Mouse (Mus musculus): Measurements from ENCODE around the gene Pde4d.
A peak's percentile ranks its signal among the peaks of the same experiment; 100 is the strongest.

Pde4d gene

DNA sequence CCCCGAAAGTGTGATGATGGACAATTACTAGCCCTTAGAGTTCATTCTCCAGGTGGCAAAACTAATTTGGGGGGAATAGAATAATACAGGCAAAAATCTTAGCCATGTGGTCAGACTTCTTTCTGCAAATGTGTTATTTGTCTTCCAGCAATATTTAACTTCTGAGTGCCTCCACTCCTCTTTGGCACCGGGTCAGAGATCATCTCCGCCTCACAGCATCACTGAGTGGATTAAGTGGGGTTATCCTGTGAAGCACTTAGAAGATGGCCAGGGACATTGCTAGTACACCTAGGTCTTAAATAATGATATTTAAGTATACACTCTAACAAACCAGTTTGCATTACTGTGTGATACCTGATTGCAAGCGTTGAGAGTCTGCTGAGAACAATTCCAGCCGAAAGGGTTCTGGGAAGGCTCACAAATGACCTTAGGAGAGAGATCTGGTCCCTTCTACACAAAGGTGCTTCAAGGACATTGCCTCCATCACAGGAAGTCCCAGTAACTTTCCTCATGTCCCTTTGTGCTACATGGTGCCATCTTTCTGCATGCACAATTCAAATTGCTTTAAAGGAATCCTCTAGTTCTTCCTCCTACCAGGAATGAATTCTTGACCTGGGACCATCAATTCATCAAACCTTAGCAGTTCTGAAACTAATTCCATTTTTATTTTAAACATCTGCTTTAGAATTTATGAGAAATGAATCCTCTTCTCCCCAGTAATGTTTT is 989.9 kb downstream of the Pde4d start:
- DNase-seq: no peak

DNA sequence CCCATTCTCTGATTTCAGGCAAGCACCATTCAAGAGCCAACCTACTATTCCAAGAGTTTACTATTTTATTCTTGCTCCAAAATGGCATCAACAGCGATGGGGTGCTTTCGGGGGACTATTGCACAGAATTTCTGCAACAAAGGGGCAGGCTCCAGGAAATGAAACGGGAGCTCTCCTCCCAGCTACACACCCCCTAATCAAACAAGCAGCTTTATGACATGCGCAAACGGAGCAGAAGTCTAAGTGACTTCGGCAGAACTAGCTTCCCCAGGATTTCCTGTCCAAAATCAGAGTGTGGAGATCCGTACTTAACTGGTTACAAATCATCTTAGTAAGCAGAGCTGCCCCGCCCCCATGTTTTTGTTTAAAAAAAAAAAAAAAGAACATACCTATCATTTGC is 990.6 kb downstream of the Pde4d start:
- DNase-seq: peak; percentile 43

DNA sequence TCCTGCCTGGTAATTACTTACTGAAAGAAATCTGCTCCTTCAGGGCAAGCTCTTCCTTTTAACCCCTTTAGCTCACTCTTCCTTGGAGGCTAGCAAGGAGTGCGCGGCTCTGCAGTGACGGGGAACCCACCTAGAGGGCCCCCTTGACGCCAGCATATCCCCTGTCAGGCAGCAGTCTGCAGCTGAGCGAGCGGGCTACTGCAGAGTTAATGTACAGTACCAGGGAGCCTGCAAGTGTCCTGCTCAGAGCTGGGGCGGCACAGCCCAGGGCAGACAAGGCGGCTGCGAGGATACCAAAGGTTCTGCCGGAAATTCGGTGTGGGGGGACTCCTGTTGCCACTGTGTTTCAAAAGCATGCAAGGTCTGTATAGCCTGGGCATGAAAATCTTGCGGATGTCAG is 991.1 kb downstream of the Pde4d start:
- DNase-seq: peak; percentile 82

DNA sequence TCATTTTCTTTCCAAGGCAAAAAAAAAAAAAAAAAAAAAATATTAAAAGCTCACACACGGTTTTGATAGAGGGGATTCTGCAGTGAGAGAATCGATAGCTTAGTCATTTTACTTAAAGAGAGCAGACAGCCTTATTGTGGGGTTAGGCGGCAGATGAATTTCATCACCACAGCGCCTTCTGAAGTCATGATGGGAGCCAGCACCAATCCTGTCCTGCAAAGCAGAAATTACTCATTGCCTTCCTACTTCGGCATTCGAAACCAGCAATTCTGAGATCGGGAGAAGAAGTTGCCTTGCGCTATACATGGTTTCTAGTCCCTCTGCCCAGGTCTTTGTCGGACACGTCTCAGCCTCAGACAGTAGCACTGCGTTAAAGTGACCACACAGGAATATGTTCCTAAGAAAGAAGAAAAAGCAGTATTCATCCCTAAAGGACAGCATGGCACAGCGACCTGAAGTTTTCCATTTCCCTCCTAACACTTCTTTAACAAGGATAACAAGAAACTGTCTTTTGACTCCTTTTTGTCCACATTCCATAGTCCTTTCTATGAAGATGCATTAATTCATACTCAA is 991.7 kb downstream of the Pde4d start:
- DNase-seq: no peak

DNA sequence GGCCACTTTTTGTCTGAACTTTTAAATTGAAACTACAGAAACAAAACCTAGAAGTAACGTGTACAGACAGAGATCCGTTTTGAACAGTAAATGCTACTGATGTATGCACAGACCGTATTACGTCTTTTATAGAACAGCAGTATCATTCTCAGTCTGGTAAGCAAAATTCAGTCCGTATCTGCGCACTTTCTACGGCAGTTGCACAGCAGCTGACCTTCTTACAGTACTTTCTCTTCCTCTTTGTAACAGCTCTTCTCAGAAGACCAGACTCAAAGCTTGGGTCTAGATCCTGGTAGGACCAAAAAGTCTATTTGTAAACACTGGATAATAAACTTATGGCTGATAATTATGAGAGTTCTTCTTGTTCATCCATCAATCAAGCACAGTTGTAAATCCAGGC is 996.4 kb downstream of the Pde4d start:
- DNase-seq: no peak

DNA sequence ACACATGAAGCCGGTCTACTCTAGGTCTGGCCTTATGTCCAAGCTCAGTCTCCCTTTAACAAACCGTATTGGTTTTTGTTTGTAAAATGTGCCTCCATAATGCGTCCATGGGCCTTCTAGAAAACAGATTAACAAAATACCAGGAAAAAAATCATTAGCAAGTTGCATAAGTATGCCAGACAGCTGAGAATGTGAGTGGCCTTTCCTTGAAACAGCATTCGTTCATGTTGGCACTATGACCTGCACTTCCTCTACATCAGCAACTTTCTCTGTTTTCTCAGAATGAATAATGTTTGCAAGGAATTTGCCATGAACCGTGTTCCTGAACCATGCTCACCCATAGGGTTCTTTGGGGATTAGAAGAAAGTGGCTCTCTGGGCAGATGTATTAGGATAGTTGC is 998.4 kb downstream of the Pde4d start:
- DNase-seq: no peak

DNA sequence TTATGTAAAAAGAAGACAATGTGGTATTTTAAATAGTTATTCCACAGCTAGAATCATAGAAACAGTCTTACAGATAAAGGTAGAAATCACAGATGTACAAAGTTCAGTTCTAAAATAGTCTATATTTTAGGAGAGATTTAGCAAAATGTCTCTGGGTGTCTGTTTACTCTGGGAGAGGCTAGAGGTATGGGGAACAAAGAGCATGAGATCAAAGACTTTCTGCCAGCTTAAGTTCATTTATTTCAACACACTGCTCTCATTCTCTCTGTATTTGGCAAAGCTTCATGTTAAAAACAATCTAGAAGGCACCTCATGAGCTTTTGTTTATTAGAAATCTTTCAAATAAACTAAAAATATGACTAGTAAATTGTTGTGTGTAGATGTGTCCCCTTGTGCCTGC is 1024.6 kb downstream of the Pde4d start:
- DNase-seq: no peak

DNA sequence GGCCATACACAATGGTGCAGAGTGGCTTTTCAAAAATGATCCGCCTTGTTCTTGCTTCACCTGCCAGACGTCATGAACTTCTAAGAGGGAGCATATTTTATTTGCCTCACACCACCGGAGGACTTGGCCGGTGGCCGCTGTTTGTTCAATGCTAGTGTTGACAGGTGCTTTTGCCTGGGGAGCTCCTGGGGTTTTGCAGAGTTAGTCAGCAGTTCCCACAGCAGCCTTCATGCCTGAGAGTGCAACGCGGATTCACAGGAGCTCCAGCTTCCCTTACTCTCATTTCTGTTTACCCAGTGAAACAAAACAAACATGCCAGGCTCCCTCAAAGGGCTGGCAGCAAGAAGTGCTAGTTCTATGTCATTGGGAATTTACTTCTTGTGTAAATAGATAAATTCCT is 1031.7 kb downstream of the Pde4d start:
- DNase-seq: no peak

DNA sequence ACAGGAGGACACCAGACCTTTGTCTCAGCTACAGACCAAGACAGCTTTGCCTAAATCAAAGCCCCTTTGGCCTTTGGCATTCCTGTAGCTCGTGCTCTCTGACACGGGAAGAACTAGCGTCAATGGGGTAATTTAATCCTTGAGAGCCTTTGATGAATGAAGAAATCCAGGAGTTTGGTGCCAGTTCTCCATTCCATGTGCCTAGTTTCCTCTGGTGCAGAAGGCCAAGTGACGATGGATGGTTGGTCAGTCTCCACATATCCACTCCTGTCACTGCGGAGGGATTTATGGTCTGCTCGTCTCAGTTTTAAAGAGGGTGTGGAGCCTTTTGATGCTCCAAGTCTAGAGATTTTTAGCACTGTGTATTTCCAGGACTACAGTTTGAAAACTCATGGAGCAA is 1036.4 kb downstream of the Pde4d start:
- DNase-seq: no peak

DNA sequence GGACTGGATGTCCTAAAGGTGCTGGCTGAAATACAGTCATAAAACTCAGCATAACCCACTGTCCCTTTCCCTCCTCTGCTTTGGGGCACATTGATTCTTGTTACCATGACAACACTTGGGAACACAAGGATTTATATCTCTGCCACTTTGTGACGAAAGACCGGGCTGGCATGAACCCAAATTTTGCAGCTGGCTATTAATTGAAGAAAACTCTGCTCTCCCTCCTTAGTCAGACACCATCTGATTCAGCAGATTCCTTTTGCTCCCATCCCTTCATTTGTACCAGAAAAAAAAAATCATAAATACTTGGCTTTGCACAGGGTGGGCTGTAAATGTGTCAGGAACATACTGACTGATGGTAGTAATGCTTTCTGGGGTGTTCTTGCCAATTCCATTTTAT is 1037.6 kb downstream of the Pde4d start:
- DNase-seq: no peak

DNA sequence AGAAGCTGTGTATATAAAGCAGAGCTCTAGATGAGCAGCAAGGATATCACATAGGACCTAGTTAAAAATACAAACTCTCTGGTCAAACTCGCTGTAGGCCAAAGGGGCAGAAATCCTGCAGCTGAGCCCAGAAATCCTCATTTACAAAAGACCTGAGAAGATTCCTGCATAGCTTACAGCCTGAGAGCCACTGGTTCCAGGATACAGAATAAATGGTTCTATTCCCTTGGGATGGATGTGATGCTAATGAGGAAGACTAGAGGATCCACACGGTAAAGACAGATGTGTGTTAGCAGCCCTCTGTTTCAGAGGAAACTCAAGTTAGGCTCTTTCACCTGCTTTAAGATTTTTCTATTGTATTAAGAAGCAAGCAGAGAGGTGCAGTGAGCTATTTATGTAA is 1041.1 kb downstream of the Pde4d start:
- no peak for DNase-seq

DNA sequence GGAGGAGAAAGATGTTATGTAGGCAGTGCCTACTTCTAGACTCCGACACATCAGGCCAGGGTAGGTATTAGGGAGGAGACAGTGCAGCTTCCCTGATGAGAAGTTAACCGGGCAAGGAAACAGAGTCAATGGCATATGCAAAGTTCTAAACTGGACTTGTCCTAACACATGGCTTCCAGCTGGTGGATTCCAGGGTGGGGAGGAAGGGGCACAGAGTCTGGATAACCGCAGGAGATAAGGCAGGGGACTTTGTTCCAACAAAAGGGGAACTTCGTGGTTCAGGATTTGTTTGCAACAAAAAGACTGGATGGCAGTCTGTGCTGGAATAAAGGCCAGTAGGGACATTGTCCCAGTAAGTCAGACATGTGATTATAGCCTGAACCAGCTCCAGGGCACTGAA is 1042.1 kb downstream of the Pde4d start:
- DNase-seq: no peak

DNA sequence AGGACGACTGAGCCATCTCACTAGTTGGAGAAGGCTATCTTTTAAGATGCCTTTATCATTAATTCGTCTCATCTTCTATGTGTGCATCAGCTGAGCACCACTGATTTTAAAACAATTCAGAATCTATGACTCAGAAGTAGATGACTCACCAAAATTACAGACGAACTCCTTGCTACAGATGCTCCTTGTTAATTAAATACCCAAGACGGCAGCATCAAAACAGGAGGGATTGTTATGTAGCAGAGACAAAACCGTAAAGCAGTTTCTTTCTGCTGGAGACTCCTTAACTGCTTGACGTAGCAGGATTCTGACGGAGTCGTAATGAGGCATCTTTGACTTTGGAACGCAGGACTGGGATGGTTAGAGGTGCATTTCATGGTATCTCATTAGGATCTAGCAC is 1050.6 kb downstream of the Pde4d start:
- DNase-seq: no peak

DNA sequence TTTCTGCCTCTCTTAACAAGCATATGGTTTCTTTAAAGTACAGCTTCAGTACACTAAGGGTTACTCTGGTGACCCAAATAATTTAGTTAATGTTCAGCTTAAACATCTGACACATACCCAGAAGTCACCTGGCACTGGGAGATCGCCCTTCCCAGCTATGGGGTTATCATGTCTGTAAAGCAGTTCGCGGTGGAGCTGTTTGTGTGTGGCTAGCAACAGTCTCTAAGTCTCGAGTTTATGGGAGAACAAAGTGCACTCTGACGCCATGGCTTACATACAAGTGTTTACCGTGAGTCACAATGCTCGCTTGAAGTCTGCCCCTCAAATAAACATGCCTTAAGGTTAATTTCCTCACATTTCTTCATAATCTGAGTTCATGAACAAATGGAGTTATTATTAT is 1053.0 kb downstream of the Pde4d start:
- no peak for DNase-seq

DNA sequence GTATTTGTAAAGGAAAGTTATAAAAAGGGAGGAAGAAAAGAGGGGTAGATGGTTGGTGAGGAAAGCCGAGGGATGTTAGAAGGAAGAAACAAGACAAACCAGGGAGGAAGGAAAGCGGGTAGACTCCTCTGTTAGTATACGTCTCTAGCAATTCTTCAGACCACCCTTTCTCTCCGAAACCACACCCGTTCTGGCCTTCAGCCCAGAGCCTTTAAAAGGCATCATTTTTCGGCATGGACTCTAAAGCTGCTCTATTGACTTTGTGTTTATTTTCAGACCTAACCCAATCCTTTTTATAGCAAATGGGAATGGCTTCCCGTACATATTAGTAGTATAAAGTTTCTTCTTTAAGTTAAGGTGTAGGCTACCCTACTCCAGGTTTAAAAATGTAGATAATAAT is 1057.0 kb downstream of the Pde4d start:
- no peak for DNase-seq

DNA sequence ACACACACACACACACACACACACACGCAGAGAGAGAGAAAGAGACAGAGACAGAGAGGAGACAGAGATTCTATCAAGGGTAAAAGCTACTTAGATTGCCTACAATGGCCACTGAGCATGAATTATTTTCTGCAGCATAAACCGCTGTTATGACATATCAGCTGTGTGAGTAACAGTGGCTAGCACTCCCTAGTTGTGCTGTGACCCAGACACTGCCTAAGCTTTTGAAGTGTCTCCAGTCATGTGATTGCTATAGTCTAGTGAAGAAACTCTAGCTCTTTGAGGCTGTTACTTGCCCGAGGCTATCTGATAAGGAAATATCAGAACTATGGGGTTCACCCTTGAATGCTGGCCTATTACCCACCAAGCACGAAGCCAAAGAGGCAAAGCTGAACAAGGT is 1058.7 kb downstream of the Pde4d start:
- no peak for DNase-seq

DNA sequence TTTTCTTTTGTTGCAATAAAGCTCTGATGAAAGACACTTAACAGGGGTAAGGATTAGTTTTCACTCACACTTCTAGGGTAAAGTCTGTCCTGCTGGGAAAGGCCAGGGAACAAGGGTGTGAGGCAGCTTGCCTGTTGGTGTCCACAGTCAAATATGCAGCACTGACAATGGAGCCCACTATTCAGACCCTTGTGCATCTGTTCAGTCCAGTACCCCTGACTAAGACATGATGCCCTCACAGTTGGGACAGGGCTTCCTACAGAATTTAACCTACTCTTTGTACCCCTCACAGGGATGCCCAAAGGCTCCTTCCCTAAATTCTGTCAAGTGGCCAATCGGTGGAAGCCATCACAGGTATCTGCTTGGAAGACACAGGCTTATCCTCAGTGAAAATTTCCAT is 1068.4 kb downstream of the Pde4d start:
- no peak for DNase-seq

DNA sequence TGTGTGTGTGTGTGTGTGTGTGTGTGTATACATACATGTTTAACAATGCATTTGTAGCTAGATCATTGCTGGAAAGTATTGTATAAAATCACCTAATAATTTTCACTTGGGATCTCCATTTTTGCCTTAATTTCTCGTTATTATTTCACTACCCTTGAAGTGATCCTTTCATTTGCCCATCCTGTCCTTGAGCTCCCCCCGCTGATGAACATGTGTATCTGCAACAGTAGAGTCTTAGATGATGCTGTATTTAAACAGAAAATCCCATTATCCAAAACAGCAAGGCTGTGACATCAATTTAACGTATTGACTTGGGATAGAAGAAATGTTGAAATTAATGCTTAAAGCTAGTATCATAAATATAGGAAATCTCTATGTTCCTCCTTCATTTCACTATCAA is 1069.7 kb downstream of the Pde4d start:
- peak; percentile 16 for DNase-seq

DNA sequence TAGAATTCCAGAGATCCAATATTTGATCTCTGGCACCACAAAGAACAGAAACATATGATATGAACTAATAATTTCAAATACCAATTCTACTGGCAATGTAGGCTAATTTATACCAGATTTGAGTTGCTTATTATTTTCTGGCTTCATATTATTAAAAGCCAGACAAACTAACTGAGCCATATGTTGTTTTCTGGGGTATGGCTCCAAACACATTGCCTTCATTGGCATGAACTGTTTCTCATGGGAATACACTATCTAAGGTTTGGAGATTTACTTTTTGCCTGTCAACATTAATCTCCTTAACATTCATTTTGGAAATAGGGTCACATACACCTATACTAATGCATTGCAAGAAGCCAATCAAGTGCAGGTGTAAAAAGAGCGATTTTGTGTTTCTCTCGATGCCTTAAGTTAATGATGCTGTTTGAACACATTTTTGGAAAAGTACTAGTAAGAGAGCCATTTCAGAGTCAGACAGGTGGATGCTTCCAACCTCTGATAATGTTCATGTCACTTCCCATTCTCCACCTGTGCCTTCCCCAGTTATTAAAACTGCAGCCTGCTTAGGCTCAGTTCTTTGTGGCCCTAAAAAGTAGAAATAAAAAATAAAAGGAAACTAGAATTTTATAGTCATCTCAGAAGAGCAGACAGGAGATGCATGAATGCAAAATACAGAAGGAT is 1070.4 kb downstream of the Pde4d start:
- DNase-seq: no peak

DNA sequence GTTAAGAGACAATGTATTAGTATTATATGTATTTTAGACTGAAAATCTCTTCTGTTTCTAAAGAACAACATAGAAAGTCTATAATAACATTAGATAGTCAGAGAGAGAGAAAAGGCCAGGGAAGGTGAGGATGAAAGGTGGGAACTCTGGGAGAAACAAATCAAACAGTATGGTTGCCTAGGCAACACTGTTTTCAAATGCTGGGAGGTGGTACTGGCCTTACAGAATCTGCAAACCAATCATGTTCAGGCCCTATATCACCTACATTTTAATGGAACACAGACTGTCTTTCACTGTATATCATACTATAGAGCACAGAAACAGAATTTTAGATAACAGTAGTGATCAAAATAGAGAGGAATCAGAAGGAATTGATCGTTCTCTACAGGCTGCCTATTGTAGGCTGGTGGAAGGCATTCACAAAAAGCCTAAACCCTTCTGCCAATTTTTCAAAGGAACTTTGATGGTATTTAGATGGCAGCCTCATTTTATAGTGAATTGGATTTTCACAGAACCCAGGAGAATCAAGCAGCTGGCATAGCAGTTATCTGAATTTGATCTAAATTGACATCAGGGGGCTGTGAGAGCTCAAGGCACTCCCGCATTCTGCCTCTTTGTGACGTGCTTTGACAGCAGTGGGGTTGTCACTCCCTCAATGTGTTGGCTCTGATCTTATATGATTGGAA is 1084.2 kb downstream of the Pde4d start:
- no peak for DNase-seq

DNA sequence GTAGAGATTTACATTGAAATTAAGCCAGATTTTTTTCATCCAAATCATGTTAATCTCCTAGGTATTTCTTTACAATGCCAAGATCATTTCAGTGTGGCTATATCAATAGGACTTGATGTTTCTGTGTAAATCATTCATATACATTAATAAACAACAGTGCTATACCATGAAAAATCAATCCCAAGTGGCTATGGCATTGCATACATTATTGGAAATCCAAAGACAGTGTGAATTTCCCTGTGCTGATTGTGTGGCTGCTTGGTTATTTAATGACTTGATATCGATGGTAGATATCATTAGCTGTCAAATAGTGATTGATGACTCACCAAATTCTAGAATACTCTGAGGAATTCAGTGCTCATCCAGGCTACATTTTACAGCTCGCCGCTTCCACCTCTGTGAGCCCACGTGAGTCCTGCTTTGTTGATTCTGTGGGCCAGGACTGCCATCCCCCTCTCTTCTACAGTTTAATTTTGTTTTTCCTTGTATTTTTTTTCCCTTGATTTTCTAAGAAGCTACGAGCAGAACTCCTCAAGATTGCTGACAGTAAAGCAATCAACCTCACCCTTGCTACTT is 1085.0 kb downstream of the Pde4d start:
- DNase-seq: no peak

DNA sequence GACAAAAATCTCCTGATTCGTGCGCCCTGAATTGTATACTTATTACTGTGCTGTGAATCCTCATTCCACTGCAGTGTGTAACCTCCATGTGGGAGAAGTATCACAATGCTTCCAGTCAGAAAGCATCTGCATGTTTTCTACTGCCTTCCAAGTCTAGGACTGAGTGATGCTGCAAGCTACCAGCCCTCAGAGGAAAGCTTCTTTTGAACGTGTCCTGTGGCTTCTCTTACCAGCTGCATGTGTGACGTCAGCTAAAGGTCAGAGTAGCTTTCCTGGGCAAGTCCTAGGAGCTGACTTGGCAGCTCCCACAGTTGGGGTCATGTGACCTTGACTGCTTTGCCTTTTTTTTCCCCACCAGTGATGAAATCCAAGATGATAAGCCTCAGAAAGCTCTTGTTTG is 1086.9 kb downstream of the Pde4d start:
- DNase-seq: no peak

DNA sequence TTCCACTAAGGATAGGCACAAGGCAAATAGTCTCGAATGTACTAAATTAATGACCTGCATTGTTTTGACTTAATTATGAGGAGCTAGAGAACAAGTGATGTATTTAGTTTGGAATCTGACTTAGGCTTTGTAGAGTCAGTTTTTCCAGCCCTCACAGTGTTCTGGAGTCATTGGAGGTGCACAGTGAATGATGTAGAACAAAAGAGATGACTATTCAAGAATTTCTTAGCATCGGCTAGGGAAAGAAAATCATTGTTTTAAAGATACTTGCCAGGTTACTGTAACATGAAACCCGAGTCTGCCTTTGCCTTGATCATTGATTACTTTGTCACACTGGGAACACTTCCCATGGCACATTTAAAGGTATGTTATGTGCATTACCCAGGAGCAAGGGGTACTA is 1089.6 kb downstream of the Pde4d start:
- no peak for DNase-seq

DNA sequence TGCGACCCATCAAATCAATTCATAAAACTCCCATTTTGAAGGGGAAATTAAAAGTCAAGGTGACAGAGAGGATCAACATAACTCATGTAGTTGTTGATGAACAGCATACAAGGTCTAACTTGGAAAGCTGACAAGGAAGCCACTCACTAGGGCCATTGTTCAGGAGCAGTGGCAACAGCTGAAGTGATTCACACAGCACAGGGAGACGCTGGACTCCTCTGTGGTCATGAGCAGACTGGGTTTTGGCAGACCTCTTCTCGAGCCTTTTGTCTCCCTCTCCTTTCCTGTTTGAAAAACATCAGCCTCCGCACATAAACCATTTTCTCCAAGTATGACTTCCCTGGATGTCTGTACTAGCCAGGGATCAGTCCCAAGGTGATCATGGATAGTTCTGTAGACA is 1094.9 kb downstream of the Pde4d start:
- no peak for DNase-seq
